ENCODE assay signal across 23 mouse cellular contexts in genomic region chr2:84632001-84632400, GRCm38 (mm10). TPM values are rescaled to one million over a fixed set of nuclear protein-coding genes. Genes with fewer than 3 reads are reported as not detected.
DNase-seq lines count a peak whose midpoint lies in the region; ATAC-seq and TF ChIP-seq lines count a peak whose summit lies in the region.
"Had no signal": no experiment of that assay in that cellular context is flagged by ENCODE, and none has a peak within 500 bp of the region (broad histone marks: within the 10 kb centered on the region; RNA-seq: fewer than 3 reads in every experiment).

No protein-coding gene starts in this region.

- peak overlapping the region; percentile 90 for H3K27ac ChIP-seq in gastrocnemius, adult 2 months
- H3K27ac ChIP-seq in kidney, adult 2 months (ENCODE audit: insufficient read depth, low read depth, low read length) = peak overlapping the region; percentile 98
- H3K27ac ChIP-seq in lung, embryonic 16.5 days (ENCODE audit: low read length) = peak overlapping the region; percentile 91
- H3K27ac ChIP-seq in stomach, embryonic 15.5 days = peak overlapping the region; percentile 85
- no peak overlapping the region for H3K27ac ChIP-seq in forebrain, embryonic 16.5 days (ENCODE audit: low read length)
- H3K27ac ChIP-seq: midbrain, embryonic 12.5 days had no signal

- TF ChIP-seq POLR2A in kidney, adult 2 months (IDR thresholded peaks at IDR 0.05; ENCODE audit: low read depth, low read length) = no peak
- no peak for TF ChIP-seq POLR2A in lung, adult 2 months (IDR thresholded peaks at IDR 0.05; ENCODE audit: borderline replicate concordance, extremely low read depth, low read depth, low read length)

- ATAC-seq in lung, embryonic 16.5 days (ENCODE audit: low read depth) = no peak
- no peak for ATAC-seq in stomach, embryonic 15.5 days (ENCODE audit: insufficient read depth, low FRiP score, low read depth)
- no peak for ATAC-seq in forebrain, embryonic 16.5 days

- TF ChIP-seq CTCF in gastrocnemius, adult 2 months (IDR thresholded peaks at IDR 0.05) = no peak
- TF ChIP-seq CTCF in kidney, adult 2 months (conservative IDR thresholded peaks at IDR 0.05; ENCODE audit: insufficient read depth, insufficient read length, low read depth, low read length) = no peak
- no peak for TF ChIP-seq CTCF in lung, adult 2 months (IDR thresholded peaks at IDR 0.05; ENCODE audit: insufficient read depth, low read length)

- H3K9ac ChIP-seq in lung, embryonic 16.5 days (ENCODE audit: low read length) = no peak overlapping the region
- no peak overlapping the region for H3K9ac ChIP-seq in stomach, embryonic 15.5 days
- H3K9ac ChIP-seq in forebrain, embryonic 16.5 days (replicated peaks; ENCODE audit: low read depth, low read length) = no peak overlapping the region
- H3K9ac ChIP-seq: midbrain, embryonic 12.5 days had no signal

- DNase-seq in gastrocnemius, adult 2 months = no peak
- DNase-seq in gastrocnemius, postnatal 10 days = no peak
- DNase-seq in kidney, adult 2 months = no peak
- DNase-seq in kidney, postnatal 4 days = no peak
- no peak for DNase-seq in lung, adult 2 months
- DNase-seq: adrenal gland, postnatal 10 days; cerebellum, adult 9-10 months; kidney, adult 11 months; lung, postnatal 4 days; thymus, postnatal 4 days had no signal

- H3K36me3 ChIP-seq in kidney, adult 2 months (ENCODE audit: control insufficient read depth, insufficient read depth, low read length) = no peaks in the 10 kb centered on the region; the same call in 1 of the 2 replicates
- no peaks in the 10 kb centered on the region for H3K36me3 ChIP-seq in lung, embryonic 16.5 days (ENCODE audit: control insufficient read depth, insufficient read depth, low read length)
- H3K36me3 ChIP-seq in stomach, embryonic 15.5 days = no peaks in the 10 kb centered on the region
- H3K36me3 ChIP-seq in forebrain, embryonic 16.5 days (ENCODE audit: control insufficient read depth, insufficient read depth) = no peaks in the 10 kb centered on the region
- H3K36me3 ChIP-seq: midbrain, embryonic 12.5 days had no signal

- WGBS in kidney, adult 2 months = 91% methylated on average over 1 of the region's 1 CpGs
- WGBS in lung, embryonic 16.5 days = 88% methylated on average over 1 of the region's 1 CpGs
- 74% methylated on average over 1 of the region's 1 CpGs for WGBS in lung, adult 2 months
- 94% methylated on average over 1 of the region's 1 CpGs for WGBS in stomach, embryonic 15.5 days
- WGBS in forebrain, embryonic 16.5 days = 93% methylated on average over 1 of the region's 1 CpGs

- H3K27me3 ChIP-seq in kidney, adult 2 months (replicated peaks; ENCODE audit: control insufficient read depth, insufficient read depth, low read length) = no peaks in the 10 kb centered on the region
- H3K27me3 ChIP-seq in lung, embryonic 16.5 days (ENCODE audit: control insufficient read depth, insufficient read depth, low read depth, low read length) = no peaks in the 10 kb centered on the region
- H3K27me3 ChIP-seq in stomach, embryonic 15.5 days (replicated peaks) = no peaks in the 10 kb centered on the region
- H3K27me3 ChIP-seq in forebrain, embryonic 16.5 days (replicated peaks; ENCODE audit: control insufficient read depth, insufficient read depth, low read length) = no peaks in the 10 kb centered on the region
- H3K27me3 ChIP-seq: midbrain, embryonic 12.5 days had no signal

- no peak overlapping the region for H3K4me3 ChIP-seq in gastrocnemius, adult 2 months
- no peak overlapping the region for H3K4me3 ChIP-seq in kidney, adult 2 months (ENCODE audit: insufficient read depth, low read depth, low read length)
- H3K4me3 ChIP-seq in lung, embryonic 16.5 days (ENCODE audit: low read length) = no peak overlapping the region
- H3K4me3 ChIP-seq in lung, adult 2 months (replicated peaks; ENCODE audit: extremely low read depth, low read depth, low read length) = no peak overlapping the region
- H3K4me3 ChIP-seq in stomach, embryonic 15.5 days (replicated peaks) = no peak overlapping the region
- no peak overlapping the region for H3K4me3 ChIP-seq in forebrain, embryonic 16.5 days (replicated peaks; ENCODE audit: low read length)
- H3K4me3 ChIP-seq: hindbrain, embryonic 10.5 days; midbrain, embryonic 12.5 days; myocyte had no signal

- intact Hi-C loops in gastrocnemius, adult 2 months (cut with DNase I) = no loop called here

- H3K9me3 ChIP-seq in lung, embryonic 16.5 days (ENCODE audit: control insufficient read depth, low read length) = no peaks in the 10 kb centered on the region
- H3K9me3 ChIP-seq in stomach, embryonic 15.5 days = no peaks in the 10 kb centered on the region
- no peaks in the 10 kb centered on the region for H3K9me3 ChIP-seq in forebrain, embryonic 16.5 days (ENCODE audit: control insufficient read depth, low read length)
- H3K9me3 ChIP-seq: hindbrain, embryonic 10.5 days; midbrain, embryonic 12.5 days had no signal

- peaks cover 55% of the 10 kb centered on the region for H3K4me1 ChIP-seq in kidney, adult 2 months (ENCODE audit: control insufficient read depth, insufficient read depth, low read length)
- peaks cover 48% of the 10 kb centered on the region for H3K4me1 ChIP-seq in lung, embryonic 16.5 days (replicated peaks; ENCODE audit: control insufficient read depth, insufficient read depth, low read length)
- peaks cover 52% of the 10 kb centered on the region for H3K4me1 ChIP-seq in lung, adult 2 months (ENCODE audit: control insufficient read depth, insufficient read depth, low read length)
- H3K4me1 ChIP-seq in stomach, embryonic 15.5 days = peaks cover 25% of the 10 kb centered on the region
- peaks cover 27% of the 10 kb centered on the region for H3K4me1 ChIP-seq in forebrain, embryonic 16.5 days (replicated peaks; ENCODE audit: control insufficient read depth, insufficient read depth, low read length)

- no peak overlapping the region for H3K4me2 ChIP-seq in lung, embryonic 16.5 days (ENCODE audit: low read depth, low read length)
- H3K4me2 ChIP-seq in stomach, embryonic 15.5 days = no peak overlapping the region
- H3K4me2 ChIP-seq in forebrain, embryonic 16.5 days (ENCODE audit: low read length) = no peak overlapping the region
- H3K4me2 ChIP-seq: midbrain, embryonic 12.5 days had no signal

RNA-seq across cellular contexts. Expression of gene Ctnnd1, which starts 18.6 kb away (rescaled TPM):
- 10 to 100 TPM; 25.8 to 35.1 TPM for total RNA-seq in gastrocnemius, adult 2 months (2021)
- 10 to 100 TPM; 54.4 to 68.8 TPM for total RNA-seq in gastrocnemius, postnatal 10 days (2021)
- 53.2 and 58.7 TPM in 2 replicates for polyA plus RNA-seq in kidney, adult 2 months (2012; rRNA removed)
- 64.3 and 68.4 TPM in 2 replicates for polyA plus RNA-seq in lung, embryonic 16.5 days (2015; fragmentation: Nextera tagmentation; extraction: Ambion mirVana)
- 86.2 and 130 TPM in 2 replicates for polyA plus RNA-seq in lung, adult 2 months (2012; rRNA removed)
- 60.0 and 71.9 TPM in 2 replicates for polyA plus RNA-seq in stomach, embryonic 15.5 days (2015; fragmentation: Nextera tagmentation; extraction: Ambion mirVana)
- 41.7 and 45.6 TPM in 2 replicates for polyA plus RNA-seq in forebrain, embryonic 16.5 days (2015; fragmentation: Nextera tagmentation; extraction: Ambion mirVana)

RNA-seq across cellular contexts. Expression of gene Btbd18, which starts 26.9 kb away (rescaled TPM):
- not detected for total RNA-seq in gastrocnemius, adult 2 months (2021)
- total RNA-seq in gastrocnemius, postnatal 10 days (2021) = under 1 TPM in 1 of 2 experiments, not detected in 1; 0.09 TPM
- polyA plus RNA-seq in kidney, adult 2 months (2012; rRNA removed) = 0.02 TPM in 1 of 2 replicates, not detected in the other
- polyA plus RNA-seq in lung, embryonic 16.5 days (2015; fragmentation: Nextera tagmentation; extraction: Ambion mirVana) = 0.18 and 0.35 TPM in 2 replicates
- 0.05 TPM in 1 of 2 replicates, not detected in the other for polyA plus RNA-seq in lung, adult 2 months (2012; rRNA removed)
- 0.18 and 0.22 TPM in 2 replicates for polyA plus RNA-seq in stomach, embryonic 15.5 days (2015; fragmentation: Nextera tagmentation; extraction: Ambion mirVana)
- polyA plus RNA-seq in forebrain, embryonic 16.5 days (2015; fragmentation: Nextera tagmentation; extraction: Ambion mirVana) = 0.41 and 0.52 TPM in 2 replicates
- total RNA-seq: gastrocnemius, adult 18-20 months; layer of hippocampus, adult 8-10 months; left cerebral cortex, postnatal 10 days; neutrophil, adult 5-6 weeks had no signal
- polyA plus RNA-seq: embryonic facial prominence, embryonic 14.5 days had no signal

RNA-seq across cellular contexts. Expression of gene Selenoh, which starts 38.6 kb away (rescaled TPM):
- total RNA-seq in gastrocnemius, adult 2 months (2021) = 10 to 100 TPM; 10.7 to 16.4 TPM
- 10 to 100 TPM; 25.4 to 26.7 TPM for total RNA-seq in gastrocnemius, postnatal 10 days (2021)
- 29.6 and 32.2 TPM in 2 replicates for polyA plus RNA-seq in kidney, adult 2 months (2012; rRNA removed)
- 315 and 316 TPM in 2 replicates for polyA plus RNA-seq in lung, embryonic 16.5 days (2015; fragmentation: Nextera tagmentation; extraction: Ambion mirVana)
- 40.4 and 51.7 TPM in 2 replicates for polyA plus RNA-seq in lung, adult 2 months (2012; rRNA removed)
- 221 and 237 TPM in 2 replicates for polyA plus RNA-seq in stomach, embryonic 15.5 days (2015; fragmentation: Nextera tagmentation; extraction: Ambion mirVana)
- polyA plus RNA-seq in forebrain, embryonic 16.5 days (2015; fragmentation: Nextera tagmentation; extraction: Ambion mirVana) = 213 and 225 TPM in 2 replicates

RNA-seq across cellular contexts. Expression of gene Gm28635, which starts 45.8 kb away (rescaled TPM):
- 1 to 10 TPM; 1.1 to 1.9 TPM for total RNA-seq in gastrocnemius, adult 2 months (2021)
- total RNA-seq in gastrocnemius, postnatal 10 days (2021) = not detected
- polyA plus RNA-seq in kidney, adult 2 months (2012; rRNA removed) = not detected in 2 replicates
- not detected in 2 replicates for polyA plus RNA-seq in lung, embryonic 16.5 days (2015; fragmentation: Nextera tagmentation; extraction: Ambion mirVana)
- not detected in 2 replicates for polyA plus RNA-seq in lung, adult 2 months (2012; rRNA removed)
- polyA plus RNA-seq in stomach, embryonic 15.5 days (2015; fragmentation: Nextera tagmentation; extraction: Ambion mirVana) = not detected in 2 replicates
- not detected in 2 replicates for polyA plus RNA-seq in forebrain, embryonic 16.5 days (2015; fragmentation: Nextera tagmentation; extraction: Ambion mirVana)
- total RNA-seq: adrenal gland, postnatal 10 days had no signal
- polyA plus RNA-seq: embryonic facial prominence, embryonic 14.5 days; forebrain, embryonic 11.5 days; hindbrain, embryonic 10.5 days; limb, embryonic 14.5 days; midbrain, embryonic 12.5 days; myocyte had no signal

RNA-seq across cellular contexts. Expression of gene Med19, which starts 46.2 kb away (rescaled TPM):
- total RNA-seq in gastrocnemius, adult 2 months (2021) = 1 to 10 TPM; 6.8 to 7.9 TPM
- 10 to 100 TPM; 11.0 to 13.6 TPM for total RNA-seq in gastrocnemius, postnatal 10 days (2021)
- polyA plus RNA-seq in kidney, adult 2 months (2012; rRNA removed) = 7.8 and 9.3 TPM in 2 replicates
- polyA plus RNA-seq in lung, embryonic 16.5 days (2015; fragmentation: Nextera tagmentation; extraction: Ambion mirVana) = 34.6 and 38.0 TPM in 2 replicates
- 6.9 and 8.9 TPM in 2 replicates for polyA plus RNA-seq in lung, adult 2 months (2012; rRNA removed)
- 31.1 and 34.5 TPM in 2 replicates for polyA plus RNA-seq in stomach, embryonic 15.5 days (2015; fragmentation: Nextera tagmentation; extraction: Ambion mirVana)
- polyA plus RNA-seq in forebrain, embryonic 16.5 days (2015; fragmentation: Nextera tagmentation; extraction: Ambion mirVana) = 53.8 and 54.3 TPM in 2 replicates
